Mouse (Mus musculus) kidney, embryonic 15.5 days (tissue): ENCODE results near the gene Cfap97. TPM values are rescaled to one million over a fixed set of nuclear protein-coding genes. Genes with fewer than 3 reads are reported as not detected.

ENCODE experiments used
- ATAC-seq: fragments of 200-750 bp; cut with Nextera tagmentation; replicated peaks from 2 replicates; pipeline ENCODE4 v1.8.0; 2017; ENCODE audit warnings: moderate TSS enrichment; ENCODE audit not compliant: low FRiP score
- H3K27ac ChIP-seq: fragments of 300-500 bp; sonication (generic); 2 replicates; pipeline ENCODE4 v1.5.1; 2015; ENCODE audit warnings: mild to moderate bottlenecking, inconsistent platforms
- H3K27me3 ChIP-seq: fragments of 300-500 bp; sonication (generic); 2 replicates; pipeline ENCODE4 v1.6.1; 2015; ENCODE audit warnings: inconsistent platforms
- H3K36me3 ChIP-seq: fragments of 300-500 bp; sonication (generic); 2 replicates; pipeline ENCODE4 v1.6.1; 2015; ENCODE audit warnings: inconsistent platforms
- H3K4me1 ChIP-seq: fragments of 300-500 bp; sonication (generic); 2 replicates; pipeline ENCODE4 v1.6.1; 2015; ENCODE audit warnings: inconsistent platforms
- H3K4me2 ChIP-seq: fragments of 300-500 bp; sonication (generic); 2 replicates; pipeline ENCODE4 v1.6.1; 2015; ENCODE audit warnings: moderate library complexity, mild to moderate bottlenecking, inconsistent platforms
- H3K4me3 ChIP-seq: fragments of 300-500 bp; sonication (generic); replicated peaks from 2 replicates; pipeline ENCODE4 v1.5.1; 2015; ENCODE audit warnings: mild to moderate bottlenecking, inconsistent platforms
- H3K9ac ChIP-seq: fragments of 300-500 bp; sonication (generic); 2 replicates; pipeline ENCODE4 v1.6.1; 2015; ENCODE audit warnings: mild to moderate bottlenecking, inconsistent platforms
- H3K9me3 ChIP-seq: fragments of 300-500 bp; sonication (generic); replicated peaks from 2 replicates; pipeline ENCODE4 v1.6.1; 2016; ENCODE audit warnings: inconsistent platforms
- WGBS: fragments of 180-500 bp; shearing (Covaris S2); methylation state at CpG from one replicate; pipeline ENCODE4 v1.1.7; 2015; ENCODE audit warnings: mixed read lengths; 5-methylcytosine and 5-hydroxymethylcytosine counted together
- microRNA-seq: library from miRNA; unstranded; fragments of <30 nt; microRNA quantifications from one replicate; pipeline ENCODE4, GENCODE M21; 2016
- polyA plus RNA-seq: library from polyadenylated mRNA; unstranded; fragments of >200 nt; fragmentation: Nextera tagmentation; extraction: Ambion mirVana; gene quantifications from 2 replicates; pipeline ENCODE4 v1.2.1, GENCODE M21; 2015

Cfap97 gene
- polyA plus RNA-seq, 1 experiment from 2014 or later = 23.7 TPM

GRCm38 (mm10) chr8:46236441-46237223, 85.1 kb downstream of the Cfap97 start:
- Histone ChIP-seq H3K4me2 (no peak overlapping the region), H3K9me3 (no peaks in the 10 kb centered on the region), H3K27me3 (peaks cover 28% of the 10 kb centered on the region), H3K4me3 (no peak overlapping the region), H3K4me1 (no peaks in the 10 kb centered on the region), H3K36me3 (no peaks in the 10 kb centered on the region), H3K9ac (no peak overlapping the region), H3K27ac (no peak overlapping the region)
- WGBS = 65% methylated on average over 7 of the region's 7 CpGs
- no peak for ATAC-seq

DNA sequence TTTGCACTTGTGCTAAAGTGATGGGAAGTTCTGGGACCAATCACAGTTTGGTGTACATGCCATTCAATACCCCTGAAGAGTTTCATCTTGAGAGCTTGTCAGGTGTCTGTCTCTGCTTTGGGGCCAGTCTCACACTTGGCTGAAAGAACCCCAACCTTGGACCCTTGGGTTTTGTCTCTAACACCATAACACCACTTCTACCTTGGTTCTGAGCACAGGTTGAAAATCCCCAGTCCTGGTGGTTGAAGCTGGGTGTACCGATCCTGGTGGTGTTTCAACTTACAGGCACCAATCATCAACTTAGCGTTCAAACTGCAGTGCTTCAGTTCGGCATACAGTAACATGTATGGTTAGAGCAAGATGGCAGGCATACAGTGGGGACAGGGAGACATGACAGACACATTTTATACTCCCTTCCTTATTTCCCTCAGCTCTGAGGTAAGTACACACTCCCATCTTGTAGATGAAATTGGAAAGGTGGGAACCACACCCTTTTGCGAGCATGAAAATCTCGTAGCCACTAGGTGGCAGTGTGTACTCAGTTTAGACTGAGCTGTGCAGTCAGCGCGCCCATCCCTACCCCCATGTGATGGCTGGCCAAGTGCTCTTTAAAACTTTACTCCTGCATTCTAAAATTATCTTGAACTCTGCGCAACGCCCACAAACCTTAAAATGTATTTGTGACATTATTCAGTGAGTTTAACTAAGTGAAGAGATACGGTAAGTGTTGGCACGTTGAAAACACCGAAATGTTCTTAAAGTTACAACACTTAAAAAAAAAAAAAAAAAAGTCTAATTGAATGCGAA, 90.2 kb downstream of the Cfap97 start:
- H3K27ac ChIP-seq = no peak overlapping the region
- no peaks in the 10 kb centered on the region for H3K36me3 ChIP-seq
- H3K4me3 ChIP-seq = no peak overlapping the region
- 28% methylated on average over 13 of the region's 13 CpGs for WGBS
- H3K4me2 ChIP-seq = 0 out of 2 replicates have a peak overlapping the region, but pooled peaks have one; percentile 17
- H3K9ac ChIP-seq = no peak overlapping the region
- H3K9me3 ChIP-seq = no peaks in the 10 kb centered on the region
- peak; percentile 83 for ATAC-seq
- peaks cover 30% of the 10 kb centered on the region for H3K27me3 ChIP-seq
- no peaks in the 10 kb centered on the region for H3K4me1 ChIP-seq

DNA sequence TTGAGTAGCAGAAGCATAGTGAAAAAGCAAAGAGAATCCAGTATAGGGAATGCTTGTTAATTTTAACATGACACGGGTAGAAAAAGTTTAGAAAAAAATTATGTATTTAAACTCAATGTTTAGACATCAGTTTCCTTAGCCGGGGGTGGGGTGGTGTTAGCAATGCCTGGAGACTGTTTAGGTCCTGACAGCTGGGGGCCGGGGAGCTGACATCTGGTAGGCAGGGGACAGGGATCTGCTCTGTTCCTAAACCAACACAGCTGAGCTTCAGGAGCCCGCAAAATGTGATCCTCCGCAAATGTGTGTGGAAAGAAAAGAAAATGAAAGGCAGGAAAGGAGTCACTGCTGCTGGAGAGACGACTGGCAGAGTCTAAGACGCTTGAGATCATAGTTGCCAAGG, 91.4 kb downstream of the Cfap97 start:
- Histone ChIP-seq H3K4me2 (no peak overlapping the region), H3K9ac (no peak overlapping the region), H3K4me1 (no peaks in the 10 kb centered on the region), H3K4me3 (no peak overlapping the region), H3K9me3 (no peaks in the 10 kb centered on the region), H3K27ac (no peak overlapping the region), H3K27me3 (peaks cover 25% of the 10 kb centered on the region), H3K36me3 (no peaks in the 10 kb centered on the region)
- no peak for ATAC-seq
- WGBS = 54% methylated on average over 7 of the region's 7 CpGs

Small RNAs within 50 kb of the gene (microRNA-seq; reads per million reads assigned to microRNA genes)
- not detected for gene Gm23812

Other genes starting within 250 kb of the Cfap97 start
- not detected in 2 replicates for gene Ccdc110, start 217.2 kb upstream of the Cfap97 start, polyA plus RNA-seq
- gene 1700029J07Rik, start 176.5 kb upstream of the Cfap97 start, polyA plus RNA-seq = 4.9 and 5.5 TPM in 2 replicates
- gene Ufsp2, start 176.2 kb upstream of the Cfap97 start, polyA plus RNA-seq = 81.8 and 83.5 TPM in 2 replicates
- 0.61 and 0.76 TPM in 2 replicates for gene Lrp2bp, start 152.5 kb upstream of the Cfap97 start, polyA plus RNA-seq
- gene Ankrd37, start 146.1 kb upstream of the Cfap97 start, polyA plus RNA-seq = 23.6 and 24.9 TPM in 2 replicates
- 5.1 and 6.3 TPM in 2 replicates for gene Snx25, start 388 bp downstream of the Cfap97 start, polyA plus RNA-seq
- 561 and 585 TPM in 2 replicates for gene Slc25a4, start 59.5 kb downstream of the Cfap97 start, polyA plus RNA-seq
- gene Helt, start 142.9 kb downstream of the Cfap97 start, polyA plus RNA-seq = not detected in 2 replicates